Mouse (Mus musculus): ENCODE results near the gene Gzmm.
"Not testable (repeated sequence)": the region's sequence is repeated elsewhere in the genome, so short reads cannot be mapped to it uniquely, and the experiment has no call there.

The Gzmm gene

DNA sequence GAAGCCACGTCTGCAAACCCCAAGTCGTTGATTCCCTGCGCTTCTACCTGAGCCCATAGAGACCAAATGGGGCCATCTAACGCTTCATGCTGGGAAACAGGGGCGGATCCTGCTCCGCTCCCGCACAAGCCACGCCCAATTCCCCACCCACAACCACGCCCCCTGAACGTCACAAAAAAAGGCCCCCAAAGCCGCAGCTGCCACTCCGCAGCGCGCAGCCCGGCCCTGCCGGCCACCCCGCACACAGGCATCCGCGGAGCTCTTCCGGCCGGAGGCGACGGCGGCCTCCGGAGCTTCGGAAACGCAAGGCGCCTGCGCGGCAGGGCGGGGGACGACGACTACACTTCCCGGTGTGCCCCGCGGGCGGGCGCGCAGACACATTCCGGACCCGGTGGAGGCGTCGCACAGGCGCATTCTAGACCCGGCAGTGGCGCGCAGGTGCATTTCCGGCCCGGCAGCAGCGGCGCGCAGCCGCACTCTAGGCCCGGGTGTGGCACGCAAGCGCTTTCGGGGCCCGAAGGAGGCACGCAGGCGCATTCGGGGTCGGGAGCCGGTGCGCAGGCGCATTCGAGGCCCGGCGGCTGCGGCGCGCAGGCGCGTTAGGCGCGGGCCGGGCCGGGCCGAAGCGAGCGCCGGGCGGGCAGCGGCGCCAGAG lies 7.1 kb upstream of the Gzmm start, which contains the start of gene Cdc34:
TSS of gene Cdc34 (plus strand) at position 605 of the 655 bp plus-strand sequence.
- DNase-seq (ENCODE audit: low spot score): peak; percentile 100

DNA sequence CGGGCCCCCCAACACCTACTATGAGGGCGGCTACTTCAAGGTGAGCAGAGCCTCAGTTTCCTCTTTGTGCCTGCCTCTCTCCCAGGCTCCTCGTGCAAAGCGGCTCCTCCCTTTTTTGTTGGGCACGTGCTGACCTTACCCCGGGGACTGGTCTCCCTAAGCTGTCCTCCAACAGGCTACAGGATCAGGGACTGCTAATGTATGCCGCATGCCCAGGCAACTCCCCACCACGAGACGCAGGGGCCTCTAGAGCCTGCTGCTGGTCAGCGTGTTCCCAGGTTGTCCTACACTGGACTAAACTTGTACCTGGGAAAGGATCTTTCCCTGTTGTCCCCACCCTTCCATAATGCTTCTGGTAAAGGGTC lies 6.3 kb upstream of the Gzmm start:
- no peak for DNase-seq (ENCODE audit: low spot score)

DNA sequence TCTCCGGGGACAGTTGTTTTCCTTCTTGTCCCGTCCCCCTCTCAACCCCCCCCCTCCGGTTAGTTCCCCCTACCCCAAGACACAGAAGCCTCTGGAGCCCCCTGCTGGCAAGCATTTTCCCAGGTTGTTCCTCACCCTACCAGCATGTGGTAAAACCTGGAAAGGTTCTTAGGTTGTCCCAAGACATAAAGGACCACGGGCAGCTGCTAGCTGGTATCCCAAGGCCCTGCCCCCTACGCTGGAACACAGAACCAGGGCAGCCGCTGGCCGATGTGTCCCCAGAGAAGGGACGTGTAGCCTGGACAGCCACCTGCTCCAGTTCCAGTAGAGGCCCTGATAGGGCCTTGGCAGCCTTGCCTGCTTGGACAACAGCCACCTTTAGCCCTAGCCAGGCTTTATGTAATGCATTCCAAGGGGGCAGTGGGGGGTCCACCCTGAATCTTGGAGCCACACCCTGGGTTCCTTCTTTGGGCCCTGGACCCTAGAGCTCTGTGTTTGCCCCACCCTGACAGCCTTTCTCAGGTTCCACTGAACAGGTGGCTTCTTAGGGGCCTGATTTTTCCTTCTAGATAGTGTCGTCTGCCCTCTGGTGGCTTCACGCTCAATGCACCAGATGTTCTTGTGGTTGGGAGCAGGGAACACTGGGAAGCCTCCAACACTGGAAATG lies 5.8 kb upstream of the Gzmm start:
- no peak for DNase-seq (ENCODE audit: low spot score)

GRCm38 (mm10) chr10:79683726-79684640 lies 4.8 kb upstream of the Gzmm start:
- DNase-seq (ENCODE audit: low spot score): no peak

DNA sequence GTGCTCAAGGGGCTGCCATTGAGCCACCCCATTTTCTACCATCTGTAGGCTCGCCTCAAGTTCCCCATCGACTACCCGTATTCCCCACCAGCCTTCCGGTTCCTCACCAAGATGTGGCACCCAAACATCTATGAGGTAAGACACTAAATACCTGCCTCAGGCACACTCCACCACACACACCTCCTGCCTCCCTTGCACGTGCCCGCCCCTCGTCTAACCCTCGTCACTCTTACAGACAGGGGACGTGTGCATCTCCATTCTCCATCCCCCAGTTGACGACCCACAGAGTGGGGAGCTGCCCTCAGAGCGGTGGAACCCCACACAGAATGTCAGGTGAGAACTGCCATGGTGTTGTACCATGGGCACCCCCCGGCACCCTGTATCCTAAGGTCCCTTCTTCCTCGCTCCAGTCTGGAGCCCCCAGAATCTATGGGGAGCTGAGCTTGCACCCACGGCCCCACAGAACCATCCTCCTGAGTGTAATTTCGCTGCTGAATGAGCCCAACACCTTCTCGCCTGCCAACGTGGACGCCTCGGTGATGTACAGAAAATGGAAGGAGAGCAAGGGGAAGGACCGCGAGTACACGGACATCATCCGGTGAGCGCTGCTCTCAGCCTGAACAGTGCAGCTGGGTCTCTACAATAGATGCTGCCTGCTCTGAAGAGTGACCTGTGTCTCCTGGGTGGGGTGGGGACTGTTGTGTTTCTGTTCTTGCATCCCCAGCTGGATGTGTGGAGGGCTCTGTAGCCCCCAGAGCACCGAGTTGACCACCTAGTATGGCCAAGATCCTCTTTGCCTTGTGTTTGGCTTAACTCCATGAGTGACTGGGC lies 3.8 kb upstream of the Gzmm start:
- no peak for DNase-seq (ENCODE audit: low spot score)

DNA sequence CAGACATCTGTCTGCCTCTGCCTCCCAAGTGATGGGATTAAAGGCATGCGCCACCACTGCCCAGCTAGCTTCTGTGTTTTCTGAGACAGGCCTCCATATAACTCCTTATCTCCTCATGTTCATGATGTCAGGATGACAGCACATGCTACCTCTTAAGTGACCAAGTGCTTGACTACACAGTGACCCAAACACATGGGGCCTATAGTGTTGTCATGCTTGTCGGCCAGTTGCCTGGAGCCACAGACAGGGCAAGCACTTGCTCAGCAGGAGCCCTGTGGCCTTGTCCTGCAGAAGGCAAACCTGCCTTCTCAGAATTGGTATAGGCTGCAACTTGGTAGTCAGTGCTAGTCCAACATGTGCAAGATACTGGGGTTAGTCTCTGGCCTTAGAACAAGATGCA lies 2.6 kb upstream of the Gzmm start:
- DNase-seq (ENCODE audit: low spot score): no peak

- no peak for DNase-seq (ENCODE audit: low spot score)
These were observed 2.1 kb upstream of the Gzmm start for GRCm38 (mm10) chr10:79686691-79687090.

GRCm38 (mm10) chr10:79687513-79687912 lies 1.3 kb upstream of the Gzmm start:
- DNase-seq (ENCODE audit: low spot score): no peak

DNA sequence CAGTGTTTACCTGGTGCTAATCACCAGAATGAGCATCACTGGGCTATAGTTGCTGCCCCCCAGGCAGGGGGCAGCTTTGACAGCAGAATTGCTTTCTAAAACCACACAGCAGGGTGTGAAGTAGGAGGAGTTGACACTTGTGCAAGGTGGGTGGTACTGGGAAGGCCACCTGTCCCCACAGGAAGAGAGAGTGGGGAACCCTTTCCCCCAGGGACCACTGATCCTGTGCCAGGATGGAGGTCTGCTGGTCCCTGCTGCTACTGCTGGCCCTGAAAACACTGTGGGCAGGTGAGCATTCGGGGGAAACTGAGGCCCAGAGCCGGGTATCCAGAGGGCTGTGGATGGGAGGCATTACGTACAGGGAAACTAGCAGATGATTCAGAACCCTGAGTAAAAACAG lies 358 bp downstream of the Gzmm start:
- DNase-seq (ENCODE audit: low spot score): no peak

GRCm38 (mm10) chr10:79691986-79692548 lies 3.2 kb downstream of the Gzmm start:
- DNase-seq (ENCODE audit: low spot score): no peak

GRCm38 (mm10) chr10:79693580-79694378 lies 5.0 kb downstream of the Gzmm start:
- DNase-seq (ENCODE audit: low spot score): no peak

DNA sequence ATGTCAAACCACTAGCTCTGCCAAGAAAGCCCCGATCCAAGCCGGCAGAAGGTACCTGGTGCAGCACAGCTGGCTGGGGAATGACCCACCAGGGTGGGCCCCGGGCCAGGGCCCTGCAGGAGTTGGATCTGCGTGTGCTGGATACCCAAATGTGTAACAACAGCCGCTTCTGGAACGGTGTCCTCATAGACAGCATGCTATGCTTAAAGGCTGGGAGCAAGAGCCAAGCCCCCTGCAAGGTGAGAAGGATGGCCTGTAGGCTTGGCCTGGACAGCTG lies 5.5 kb downstream of the Gzmm start:
- no peak for DNase-seq (ENCODE audit: low spot score)

- peak; percentile 50 for DNase-seq (ENCODE audit: low spot score)
These were observed 6.7 kb downstream of the Gzmm start for GRCm38 (mm10) chr10:79695231-79696128.

DNA sequence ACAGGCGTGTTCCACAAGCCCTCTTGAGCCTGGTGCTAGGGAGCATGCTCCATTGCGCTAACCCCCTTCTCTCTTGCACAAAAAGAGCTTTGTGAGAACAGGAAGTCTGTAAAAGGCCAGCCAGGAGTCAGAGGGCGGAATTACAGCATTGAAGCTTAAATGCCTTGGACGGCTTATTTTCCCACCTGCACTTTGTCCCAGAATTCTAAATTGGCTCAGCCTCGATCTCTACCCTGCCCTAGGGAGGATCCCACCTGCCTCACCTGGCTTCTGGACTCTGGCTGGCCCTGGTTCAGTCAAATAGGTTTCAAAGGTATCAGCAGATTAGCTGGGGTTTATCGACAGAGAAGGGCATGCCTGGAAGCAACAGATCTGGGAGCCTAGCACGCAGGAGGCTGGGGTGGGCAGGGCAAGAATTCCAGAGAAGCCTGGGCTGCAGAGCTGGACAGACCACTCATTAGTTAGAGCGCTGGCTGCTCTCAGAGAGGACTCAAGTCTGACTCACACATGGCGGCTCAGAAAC lies 7.4 kb downstream of the Gzmm start:
- no peak for DNase-seq (ENCODE audit: low spot score)

DNA sequence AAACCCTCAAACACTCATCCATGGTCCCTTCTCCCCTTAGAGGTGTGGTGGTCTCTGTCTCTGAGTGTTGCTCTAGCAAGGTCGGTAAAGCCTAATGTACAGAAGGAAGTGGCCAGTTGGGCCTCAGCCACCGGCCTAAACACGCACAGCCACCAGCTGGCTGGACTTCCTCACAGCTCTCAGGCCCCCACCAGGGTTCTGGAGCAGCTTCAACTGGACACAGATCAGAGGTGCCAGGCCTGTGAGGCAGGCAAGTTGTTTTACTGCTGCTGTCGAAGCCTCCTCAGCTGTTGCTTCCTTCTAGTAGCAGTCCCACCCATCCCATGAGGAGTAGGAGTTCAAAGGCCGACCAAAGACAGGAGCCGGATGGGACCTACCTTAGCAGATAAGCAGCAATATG lies 9.1 kb downstream of the Gzmm start:
- no peak for DNase-seq (ENCODE audit: low spot score)

GRCm38 (mm10) chr10:79698459-79698858 lies 9.6 kb downstream of the Gzmm start:
- no peak for DNase-seq (ENCODE audit: low spot score)

DNA sequence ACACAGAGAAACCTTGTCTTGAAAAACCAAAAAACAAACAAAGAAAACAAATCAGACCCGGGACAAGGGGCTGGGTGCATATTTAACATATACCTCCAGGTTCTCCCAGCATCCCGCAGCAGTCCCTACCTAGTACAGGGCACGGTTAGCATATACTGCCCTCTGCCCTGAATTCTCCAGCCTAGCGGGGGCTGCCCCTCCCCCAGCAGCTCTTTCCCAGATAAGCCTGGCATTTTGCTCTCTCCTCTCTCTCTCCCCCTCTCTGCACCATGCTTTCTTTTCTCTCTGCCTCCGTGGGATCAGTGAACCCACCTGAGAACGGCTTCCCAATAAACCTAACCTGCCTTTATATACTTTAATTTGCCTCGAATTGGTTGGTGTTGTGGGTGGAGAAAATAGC lies 11.9 kb downstream of the Gzmm start:
- DNase-seq (ENCODE audit: low spot score): no peak

- no peak for DNase-seq (ENCODE audit: low spot score)
These were observed 12.8 kb downstream of the Gzmm start for GRCm38 (mm10) chr10:79701443-79702129.

DNA sequence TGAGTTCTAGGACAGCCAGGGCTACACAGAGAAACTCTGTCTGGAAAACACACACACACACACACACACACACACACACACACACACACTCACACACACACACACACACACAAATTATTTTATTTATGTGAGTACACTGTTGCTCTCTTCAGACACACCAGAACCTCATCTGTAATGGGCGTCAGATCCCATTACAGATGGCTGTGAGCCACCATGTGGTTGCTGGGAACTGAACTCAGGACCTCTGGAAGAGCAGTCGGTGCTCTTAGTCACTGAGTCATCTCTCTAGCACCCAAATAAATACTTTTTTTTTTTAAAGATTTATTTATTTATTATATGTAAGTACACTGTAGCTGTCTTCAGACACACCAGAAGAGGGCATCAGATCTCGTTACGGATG lies 14.2 kb downstream of the Gzmm start:
- not testable (repeated sequence) for DNase-seq (ENCODE audit: low spot score)
